Mouse (Mus musculus) heart, embryonic 10.5 days (tissue): ENCODE measurements around the gene Adamts3. TPM values are rescaled to one million over a fixed set of nuclear protein-coding genes. Genes with fewer than 3 reads are reported as not detected.

ENCODE experiments used
- DNase-seq: peaks from one replicate; pipeline ENCODE4 v3.0.0-alpha.2; 2017; ENCODE audit warnings: low spot score
- H3K27ac ChIP-seq: fragments of 300-500 bp; sonication (generic); 2 replicates; pipeline ENCODE4 v1.5.1; 2016; ENCODE audit warnings: mild to moderate bottlenecking
- H3K27me3 ChIP-seq: fragments of 300-500 bp; sonication (generic); 2 replicates; pipeline ENCODE4 v1.6.1; 2016; ENCODE audit warnings: mild to moderate bottlenecking; ENCODE audit not compliant: poor library complexity, insufficient read depth, severe bottlenecking
- H3K36me3 ChIP-seq: fragments of 300-500 bp; sonication (generic); 2 replicates; pipeline ENCODE4 v1.6.1; 2016; ENCODE audit warnings: mild to moderate bottlenecking, moderate library complexity
- H3K4me1 ChIP-seq: fragments of 300-500 bp; sonication (generic); 2 replicates; pipeline ENCODE4 v1.6.1; 2016; ENCODE audit warnings: mild to moderate bottlenecking
- H3K4me3 ChIP-seq: fragments of 300-500 bp; sonication (generic); 2 replicates; pipeline ENCODE4 v1.5.1; 2016; ENCODE audit warnings: mild to moderate bottlenecking, moderate library complexity
- H3K9me3 ChIP-seq: fragments of 300-500 bp; sonication (generic); 2 replicates; pipeline ENCODE4 v1.6.1; 2016; ENCODE audit warnings: mild to moderate bottlenecking, moderate library complexity
- WGBS: fragments of 180-500 bp; shearing (Covaris S2); methylation state at CpG from one replicate; pipeline ENCODE4 v1.1.7; 2016; 5-methylcytosine and 5-hydroxymethylcytosine counted together
- polyA plus RNA-seq: library from polyadenylated mRNA; unstranded; fragments of >200 nt; fragmentation: Nextera tagmentation; extraction: Ambion mirVana; gene quantifications from 2 replicates; pipeline ENCODE4 v1.2.1, GENCODE M21; 2016

Gene Adamts3
- polyA plus RNA-seq, 1 experiment from 2014 or later: 3.3 TPM

DNA sequence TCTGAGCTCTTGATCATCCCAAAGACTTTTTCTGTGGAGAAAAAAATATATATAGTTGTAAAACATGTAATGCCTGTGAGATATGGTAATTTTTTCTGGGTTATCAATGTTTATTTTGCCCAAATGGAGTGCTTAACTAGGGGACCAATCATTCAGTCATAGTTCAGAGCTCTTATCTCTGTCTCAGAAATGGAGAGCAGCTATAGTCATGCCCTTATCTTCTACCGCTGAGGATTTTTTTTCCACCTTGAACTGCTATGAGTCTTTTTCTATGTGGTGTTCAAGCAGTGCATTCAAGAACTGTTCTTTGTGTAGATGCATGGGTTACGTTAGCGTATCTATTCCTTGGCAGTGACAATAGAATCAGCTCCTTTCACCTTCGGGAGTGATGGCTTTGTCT lies 210.2 kb downstream of the Adamts3 start:
- no peaks in the 10 kb centered on the region for H3K36me3 ChIP-seq
- H3K9me3 ChIP-seq: no peaks in the 10 kb centered on the region
- H3K27me3 ChIP-seq: no peaks in the 10 kb centered on the region
- no peak for DNase-seq
- no peak overlapping the region for H3K27ac ChIP-seq
- H3K4me3 ChIP-seq: no peak overlapping the region
- WGBS: 76% methylated on average over 4 of the region's 4 CpGs
- H3K4me1 ChIP-seq: no peaks in the 10 kb centered on the region

DNA sequence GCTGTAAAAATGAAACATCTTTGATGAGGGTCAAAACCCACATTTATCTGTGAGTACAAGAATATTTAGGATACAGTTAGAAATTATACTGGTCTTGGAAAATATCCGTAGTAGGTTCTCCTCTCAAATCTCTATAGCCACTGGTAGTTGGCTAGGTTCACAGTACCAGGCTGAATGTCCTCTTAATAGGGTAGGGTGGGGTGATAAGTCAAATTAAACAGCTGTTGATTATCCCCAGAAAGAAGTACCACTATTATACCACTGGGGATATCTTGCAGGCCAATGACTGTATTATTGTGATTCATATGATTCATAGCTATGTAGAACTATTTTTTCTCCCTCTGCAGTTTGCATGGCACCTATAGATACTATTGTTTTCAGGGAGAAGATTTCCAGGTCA lies 228.8 kb downstream of the Adamts3 start:
- Histone ChIP-seq H3K4me3 (no peak overlapping the region), H3K27me3 (no peaks in the 10 kb centered on the region), H3K27ac (no peak overlapping the region), H3K9me3 (no peaks in the 10 kb centered on the region), H3K4me1 (no peaks in the 10 kb centered on the region), H3K36me3 (no peaks in the 10 kb centered on the region)
- no peak for DNase-seq
- WGBS: 91% methylated on average over 1 of the region's 1 CpGs

GRCm38 (mm10) chr5:89653862-89654261 lies 229.3 kb downstream of the Adamts3 start:
- Histone ChIP-seq H3K36me3 (no peaks in the 10 kb centered on the region), H3K4me3 (no peak overlapping the region), H3K27me3 (no peaks in the 10 kb centered on the region), H3K9me3 (no peaks in the 10 kb centered on the region), H3K4me1 (no peaks in the 10 kb centered on the region), H3K27ac (no peak overlapping the region)
- DNase-seq: no peak
- 78% methylated on average over 2 of the region's 2 CpGs for WGBS

GRCm38 (mm10) chr5:89646940-89647339 lies 236.2 kb downstream of the Adamts3 start:
- Histone ChIP-seq H3K27me3 (no peaks in the 10 kb centered on the region), H3K4me1 (no peaks in the 10 kb centered on the region), H3K27ac (no peak overlapping the region), H3K9me3 (no peaks in the 10 kb centered on the region), H3K36me3 (no peaks in the 10 kb centered on the region), H3K4me3 (no peak overlapping the region)
- DNase-seq: no peak

DNA sequence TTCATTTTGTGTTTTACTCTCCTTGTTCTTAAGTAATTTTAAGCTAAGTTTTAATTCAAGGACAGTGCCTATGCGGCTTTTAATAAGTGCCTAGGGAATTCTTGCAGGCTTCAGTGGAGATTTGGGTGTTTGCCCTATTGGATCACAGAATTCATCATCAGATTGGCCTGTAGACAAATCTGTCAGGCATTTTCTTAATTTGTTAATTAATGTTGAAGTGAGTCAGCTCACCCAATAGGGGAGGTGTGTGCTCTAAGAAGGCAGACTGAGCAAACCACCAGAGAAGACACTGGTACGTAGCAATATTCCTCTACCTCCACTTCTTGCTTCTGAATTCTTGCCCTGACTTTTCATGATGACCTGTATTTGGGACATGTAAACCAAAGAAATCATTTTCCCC lies 247.7 kb downstream of the Adamts3 start:
- no peaks in the 10 kb centered on the region for H3K27me3 ChIP-seq
- WGBS: 77% methylated on average over 2 of the region's 2 CpGs
- H3K9me3 ChIP-seq: no peaks in the 10 kb centered on the region
- DNase-seq: no peak
- no peak overlapping the region for H3K27ac ChIP-seq
- H3K4me1 ChIP-seq: no peaks in the 10 kb centered on the region
- no peak overlapping the region for H3K4me3 ChIP-seq
- H3K36me3 ChIP-seq: no peaks in the 10 kb centered on the region

- WGBS: 72% methylated on average over 1 of the region's 1 CpGs
- DNase-seq: no peak
- Histone ChIP-seq H3K9me3 (no peaks in the 10 kb centered on the region), H3K4me3 (no peak overlapping the region), H3K27ac (no peak overlapping the region), H3K4me1 (no peaks in the 10 kb centered on the region), H3K27me3 (no peaks in the 10 kb centered on the region), H3K36me3 (no peaks in the 10 kb centered on the region)
Observed at GRCm38 (mm10) chr5:89631599-89631998, 251.5 kb downstream of the Adamts3 start.
